Mouse (Mus musculus): ENCODE results near the gene Hps1.

GRCm38 (mm10) chr19:42776813-42777212 lies 3.0 kb downstream of the Hps1 start:
- TF ChIP-seq CTCF (conservative IDR thresholded peaks at IDR 0.05; ENCODE audit: low read length): peak; percentile 72
- no peak for TF ChIP-seq POU5F1 (IDR thresholded peaks at IDR 0.05; ENCODE audit: borderline replicate concordance, low read length)
- TF ChIP-seq NANOG (IDR thresholded peaks at IDR 0.05; ENCODE audit: borderline replicate concordance, low read length): no peak
